Mouse (Mus musculus): ENCODE results near the gene Hfe.

Hfe gene

DNA sequence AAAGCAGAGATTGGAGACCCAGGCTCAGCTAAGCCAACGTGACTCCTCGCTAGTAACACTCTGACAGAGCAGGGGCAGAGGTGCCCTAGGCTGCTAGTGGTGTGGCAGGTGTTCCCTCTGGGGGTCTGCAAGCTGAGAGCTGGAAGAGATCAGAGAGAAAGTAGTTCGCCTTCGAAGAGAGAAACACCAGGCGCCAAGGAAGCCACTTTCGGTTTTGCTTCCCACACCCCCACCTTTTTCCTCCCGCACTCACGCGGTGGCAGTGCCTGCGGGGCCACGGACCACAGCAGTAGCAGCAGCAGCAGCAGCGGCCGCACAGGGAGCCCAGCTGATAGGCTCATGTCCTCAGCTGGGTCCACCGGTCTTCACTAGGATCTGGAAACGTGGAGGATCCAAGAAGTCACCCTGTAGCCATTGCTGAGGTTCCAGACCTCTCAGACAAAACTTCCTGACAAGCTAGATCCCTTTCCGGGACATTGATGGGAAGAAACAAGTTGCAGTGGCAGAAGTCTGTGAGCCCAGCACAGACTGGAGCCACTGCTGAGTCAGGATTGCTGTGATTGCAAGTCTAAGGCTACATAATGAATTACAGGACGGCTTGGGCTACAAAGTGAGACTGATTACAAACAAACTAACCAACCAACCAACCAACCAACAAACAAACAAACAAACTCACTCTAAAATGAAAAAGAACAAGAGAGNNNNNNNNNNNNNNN, at the start of gene Hfe:
Gene Hfe (minus strand): TSS at position 481 of the 716 bp plus-strand sequence.
- DNase-seq (ENCODE audit: low spot score in 2 of 2), result peak; percentile 67 to 68

DNA sequence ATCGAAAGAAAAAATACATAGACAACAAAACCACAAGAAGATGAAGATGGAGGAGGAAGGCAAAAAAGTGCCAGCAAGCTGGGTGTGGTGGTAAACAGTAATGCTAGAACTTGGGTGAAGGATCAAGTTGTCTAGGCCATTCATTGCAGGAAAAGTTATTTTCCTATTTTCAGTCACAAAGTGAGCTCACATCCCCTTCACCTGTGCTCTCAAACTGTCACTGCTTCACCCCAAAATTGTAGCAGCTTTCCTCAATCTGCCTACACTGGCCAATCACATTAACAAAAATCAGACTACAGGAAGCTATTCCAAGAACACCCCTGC, 49.2 kb upstream of the Hfe start:
- DNase-seq (ENCODE audit: low spot score in 2 of 2), result no peak

DNA sequence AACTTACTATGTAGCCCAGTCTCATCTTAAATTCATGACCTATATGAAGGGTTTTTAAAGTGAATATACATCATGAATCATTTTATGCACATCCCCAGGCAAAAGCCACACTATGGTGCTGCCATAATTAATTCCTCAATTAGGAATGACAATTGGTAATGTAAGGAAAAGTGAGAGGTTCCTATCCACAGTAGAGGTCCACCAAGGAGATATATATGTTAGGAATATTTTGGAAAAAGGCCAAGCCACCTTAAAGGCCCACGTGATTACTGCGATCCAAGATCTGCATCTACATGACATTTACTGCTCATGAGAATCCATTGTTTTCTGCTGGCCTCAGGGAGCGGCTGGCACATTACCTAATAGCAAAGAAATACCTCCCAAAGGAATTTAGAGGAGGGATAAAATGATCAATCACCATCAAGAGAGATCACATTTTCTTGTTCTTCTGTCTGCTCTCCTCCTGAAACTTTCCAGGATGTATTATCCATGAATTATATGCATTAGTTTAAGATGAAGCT, 48.7 kb upstream of the Hfe start:
- DNase-seq (ENCODE audit: low spot score in 2 of 2), result no peak

DNA sequence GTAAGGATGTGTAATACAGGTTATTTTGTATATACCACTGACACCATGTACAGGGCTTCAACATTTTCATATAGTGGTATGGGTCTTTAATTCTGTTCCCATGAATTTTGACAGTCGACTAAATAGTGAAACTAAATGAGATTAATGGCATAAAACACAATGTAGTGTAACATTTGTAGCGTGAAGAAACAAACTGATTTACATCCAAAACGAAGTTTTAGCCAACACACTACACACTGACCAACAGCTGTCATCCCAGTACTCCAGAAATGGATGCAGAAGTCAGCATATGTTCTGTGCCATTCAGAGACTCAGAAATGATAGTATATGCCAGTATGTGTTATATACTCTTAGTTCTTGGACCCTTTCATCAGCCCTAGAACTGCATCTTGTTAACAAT, 47.3 kb upstream of the Hfe start:
- no peak for DNase-seq (ENCODE audit: low spot score in 2 of 2)

DNA sequence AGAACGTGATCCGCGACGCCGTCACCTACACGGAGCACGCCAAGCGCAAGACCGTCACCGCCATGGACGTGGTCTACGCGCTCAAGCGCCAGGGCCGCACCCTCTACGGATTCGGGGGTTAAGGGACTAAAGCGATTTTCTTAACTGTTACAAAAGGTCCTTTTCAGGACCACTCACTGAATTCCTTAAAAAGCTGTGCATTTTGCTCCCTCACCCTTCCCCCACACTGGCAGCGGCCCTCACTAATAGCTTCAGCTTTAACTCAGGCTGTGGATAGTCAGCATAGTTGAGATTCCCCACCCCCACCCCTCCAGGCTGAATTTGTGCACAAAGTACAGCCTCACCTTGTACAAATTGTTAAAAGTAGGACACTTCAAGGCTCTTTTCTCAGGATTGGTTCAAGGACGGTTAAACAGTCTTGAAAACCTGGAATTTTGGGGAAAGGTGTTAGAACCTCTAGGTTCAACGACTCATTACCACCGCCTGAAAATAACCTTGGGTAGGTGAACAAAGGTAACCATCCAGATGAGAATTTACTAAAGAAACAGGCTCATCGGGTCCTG, 46.6 kb upstream of the Hfe start:
- DNase-seq (ENCODE audit: low spot score in 2 of 2), result no peak

DNA sequence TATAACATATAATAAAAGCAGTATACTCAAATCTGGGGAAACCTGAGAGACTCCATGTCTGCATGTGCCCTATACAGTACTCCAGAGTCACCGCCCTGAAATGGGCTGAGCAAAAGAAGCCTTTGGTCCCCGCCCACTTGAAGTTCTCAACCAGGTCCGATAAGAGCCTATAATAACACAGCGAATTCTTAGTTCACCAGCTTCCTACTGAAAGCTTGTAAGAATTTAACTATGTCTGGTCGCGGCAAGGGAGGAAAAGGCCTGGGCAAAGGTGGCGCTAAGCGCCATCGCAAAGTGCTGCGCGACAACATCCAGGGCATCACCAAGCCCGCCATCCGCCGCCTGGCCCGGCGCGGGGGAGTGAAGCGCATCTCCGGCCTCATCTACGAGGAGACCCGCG, 46.1 kb upstream of the Hfe start, which contains the start of gene Hist1h4b:
Gene Hist1h4b (plus strand): TSS at position 224 of the 400 bp plus-strand sequence.
- peak; percentile 83 to 86 for DNase-seq (ENCODE audit: low spot score in 2 of 2)

DNA sequence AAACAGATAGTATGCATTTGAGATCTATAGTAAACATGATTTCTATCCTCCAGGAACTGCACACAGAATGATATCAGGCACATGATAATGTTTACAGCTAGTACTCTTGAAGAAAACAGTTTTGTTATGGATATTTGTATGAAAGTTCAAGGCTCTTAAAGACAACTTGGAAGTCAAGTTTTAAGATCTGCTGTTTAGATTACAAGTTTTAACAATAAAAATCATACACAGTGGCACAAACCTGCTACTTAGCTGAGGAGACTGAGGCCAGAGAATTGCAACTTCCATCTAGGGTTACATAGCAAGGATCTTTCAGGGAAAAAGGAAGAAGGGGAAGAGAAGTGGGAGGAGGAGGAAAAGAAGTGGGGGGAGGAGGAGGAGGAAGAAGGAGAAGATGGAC, 44.3 kb upstream of the Hfe start:
- DNase-seq (ENCODE audit: low spot score in 2 of 2), result no peak

DNA sequence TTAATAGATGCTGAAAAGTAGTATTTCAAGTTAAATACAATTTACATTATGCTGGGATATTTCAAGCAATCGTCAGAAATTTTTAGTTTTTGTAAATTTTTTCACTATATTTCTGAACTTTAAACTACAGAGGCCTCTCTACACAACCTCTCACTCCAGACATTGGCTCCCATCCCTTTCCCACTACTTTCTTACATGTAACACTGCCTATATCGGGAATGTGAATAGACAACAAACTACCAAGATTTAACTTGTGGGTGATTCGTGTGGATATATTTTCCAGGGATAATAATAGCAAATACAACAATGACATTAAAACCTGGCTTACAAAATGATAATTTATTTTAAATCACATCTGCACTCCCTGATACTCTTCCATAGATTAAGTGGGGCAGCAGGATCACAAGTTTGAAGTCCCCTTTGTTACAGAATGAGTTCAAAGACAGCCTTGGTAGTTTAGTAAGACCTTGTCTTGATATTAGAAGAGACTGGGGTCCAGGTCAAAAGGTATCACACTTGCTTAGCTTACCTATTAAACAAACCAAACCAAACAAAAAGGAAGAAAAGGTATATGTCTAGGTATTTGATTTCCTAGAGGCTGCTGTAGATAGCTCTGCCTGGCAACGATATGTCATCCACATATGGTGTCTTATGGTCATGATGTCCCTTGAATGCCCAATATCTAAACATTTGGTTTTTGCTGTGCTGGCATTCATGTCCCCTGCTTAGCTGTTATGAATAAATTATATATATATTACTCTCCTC, 42.8 kb upstream of the Hfe start:
- no peak for DNase-seq (ENCODE audit: low spot score in 2 of 2)

DNA sequence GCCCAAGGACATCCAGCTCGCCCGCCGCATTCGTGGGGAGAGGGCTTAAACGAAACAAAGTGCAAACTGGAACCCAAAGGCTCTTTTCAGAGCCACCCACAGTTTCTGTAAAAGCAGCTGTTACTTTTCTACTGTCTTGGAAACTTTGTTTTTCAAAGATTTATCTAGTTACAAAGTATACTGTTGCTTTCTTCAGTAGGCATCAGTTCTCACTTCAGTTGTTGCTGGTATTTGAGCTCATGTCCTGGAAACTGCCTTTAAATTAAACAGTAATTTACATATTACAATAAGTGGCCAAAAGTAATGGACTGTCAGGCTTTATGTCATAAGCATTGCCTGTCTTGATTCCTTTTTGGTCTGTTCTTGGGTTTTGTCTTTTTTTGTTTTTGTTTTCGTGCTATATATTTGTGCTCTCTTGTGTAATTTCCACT, 42.1 kb upstream of the Hfe start:
- no peak for DNase-seq (ENCODE audit: low spot score in 2 of 2)

DNA sequence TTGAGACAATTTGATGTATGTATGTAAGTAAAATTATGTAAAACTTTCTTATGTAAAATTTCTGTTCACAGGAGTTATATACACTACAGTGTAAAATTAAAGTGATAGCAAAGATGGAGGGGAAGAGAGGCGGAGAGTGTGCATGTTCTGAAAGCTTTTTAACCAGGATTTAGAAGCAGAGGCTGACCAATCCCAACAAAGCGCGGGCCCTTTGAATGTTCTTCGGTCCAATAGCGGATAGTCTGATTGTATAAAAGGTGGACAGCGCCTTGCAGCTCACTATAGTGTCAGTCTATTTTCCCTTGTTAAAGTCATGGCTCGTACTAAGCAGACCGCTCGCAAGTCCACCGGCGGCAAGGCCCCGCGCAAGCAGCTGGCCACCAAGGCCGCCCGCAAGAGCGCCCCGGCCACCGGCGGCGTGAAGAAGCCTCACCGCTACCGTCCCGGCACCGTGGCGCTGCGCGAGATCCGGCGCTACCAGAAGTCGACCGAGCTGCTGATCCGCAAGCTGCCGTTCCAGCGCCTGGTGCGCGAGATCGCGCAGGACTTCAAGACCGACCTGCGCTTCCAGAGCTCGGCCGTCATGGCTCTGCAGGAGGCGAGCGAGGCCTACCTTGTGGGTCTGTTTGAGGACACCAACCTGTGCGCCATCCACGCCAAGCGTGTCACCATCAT, 41.5 kb upstream of the Hfe start, which contains the start of gene Hist1h3b:
Gene Hist1h3b (plus strand): TSS at position 201 of the 675 bp plus-strand sequence.
- peak; percentile 49 to 73 for DNase-seq (ENCODE audit: low spot score in 2 of 2)

DNA sequence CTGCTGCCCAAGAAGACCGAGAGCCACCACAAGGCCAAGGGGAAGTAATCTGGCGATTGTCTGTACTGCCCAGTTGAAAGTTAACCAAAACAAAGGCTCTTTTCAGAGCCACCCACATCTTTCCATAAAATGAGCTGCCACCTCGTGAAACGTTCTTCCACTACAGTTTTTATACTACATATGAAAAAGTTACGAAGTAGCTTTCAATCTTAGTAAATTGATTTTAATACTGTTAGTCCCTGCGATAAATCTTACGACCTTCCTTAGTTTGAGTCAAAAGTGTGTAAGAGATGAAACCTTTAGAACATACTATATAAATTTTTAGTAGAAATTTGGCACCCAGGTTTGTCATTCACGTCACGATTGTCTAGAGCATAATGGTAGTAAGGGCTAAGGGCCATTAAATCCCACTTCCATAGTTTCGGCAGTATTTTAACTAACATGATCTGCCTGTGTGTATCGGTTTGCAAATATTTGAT, 40.9 kb upstream of the Hfe start:
- DNase-seq (ENCODE audit: low spot score in 2 of 2), result no peak

DNA sequence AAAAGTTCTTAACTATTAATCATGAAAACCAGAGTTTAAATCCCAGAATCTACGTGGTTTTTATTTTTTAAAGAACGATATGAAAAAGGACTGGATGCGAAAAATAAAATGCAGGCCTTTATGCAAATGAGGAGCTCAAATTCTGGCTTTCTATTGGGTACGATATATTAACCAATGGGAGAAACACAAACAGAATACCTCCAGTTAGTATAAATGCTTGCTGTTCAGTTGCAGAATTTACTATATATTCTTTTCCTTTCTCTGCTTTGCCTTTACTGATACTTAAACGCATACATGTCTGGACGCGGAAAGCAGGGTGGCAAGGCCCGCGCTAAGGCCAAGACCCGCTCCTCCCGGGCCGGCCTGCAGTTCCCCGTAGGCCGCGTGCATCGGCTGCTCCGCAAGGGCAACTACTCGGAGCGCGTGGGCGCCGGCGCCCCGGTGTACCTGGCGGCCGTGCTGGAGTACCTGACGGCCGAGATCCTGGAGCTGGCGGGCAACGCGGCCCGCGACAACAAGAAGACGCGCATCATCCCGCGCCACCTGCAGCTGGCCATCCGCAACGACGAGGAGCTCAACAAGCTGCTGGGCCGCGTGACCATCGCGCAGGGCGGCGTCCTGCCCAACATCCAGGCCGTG, 40.3 kb upstream of the Hfe start, which contains the start of gene Hist1h2ab:
Gene Hist1h2ab (plus strand): TSS at position 288 of the 639 bp plus-strand sequence.
- DNase-seq (ENCODE audit: low spot score in 2 of 2), result peak in 1 of 2 experiments; percentile 51

DNA sequence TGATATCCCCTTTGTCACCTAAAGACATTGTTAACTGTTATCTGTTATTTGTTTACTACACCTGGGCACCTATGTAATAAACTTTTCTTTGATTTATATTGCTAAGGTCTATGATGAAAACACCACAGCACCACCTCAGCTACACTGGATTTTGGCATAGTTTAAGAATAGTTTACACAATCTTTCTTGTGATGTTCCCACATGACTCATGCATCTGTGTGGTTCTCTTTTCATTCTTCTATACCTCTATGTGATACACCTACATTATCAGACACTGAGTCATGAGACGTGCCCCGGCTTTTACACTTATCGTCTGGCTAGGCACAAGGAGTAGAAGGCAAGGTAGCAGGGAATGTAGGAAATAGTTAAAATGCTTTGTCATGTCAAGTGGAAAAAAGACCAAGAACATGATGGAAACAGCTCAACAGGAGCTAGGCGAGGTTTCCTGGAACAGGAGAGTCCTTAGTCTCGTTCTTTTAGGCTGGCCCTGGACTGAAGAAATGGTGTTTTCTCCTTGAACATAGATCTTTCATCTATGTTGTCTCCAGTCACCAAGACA, 39.0 kb upstream of the Hfe start:
- DNase-seq (ENCODE audit: low spot score in 2 of 2), result no peak

DNA sequence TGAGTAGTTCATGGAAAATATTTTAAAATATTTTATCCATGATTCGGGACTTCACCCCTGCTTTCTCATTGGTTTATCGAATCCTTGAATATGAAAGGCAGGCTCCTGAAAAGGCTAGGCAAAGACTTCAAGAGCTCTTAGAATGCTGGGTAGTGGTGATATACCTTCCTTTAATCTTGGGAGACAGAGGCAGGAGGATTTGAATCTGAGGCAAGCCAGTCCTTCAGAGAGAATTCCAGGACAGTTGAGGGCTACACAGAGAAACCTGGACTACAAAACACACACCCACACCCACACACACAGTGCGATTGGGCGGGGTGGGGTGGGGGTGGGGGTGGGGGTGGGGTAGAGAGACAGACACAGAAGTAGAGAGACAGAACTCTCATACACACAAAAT, 37.2 kb upstream of the Hfe start:
- DNase-seq (ENCODE audit: low spot score in 2 of 2), result no peak

DNA sequence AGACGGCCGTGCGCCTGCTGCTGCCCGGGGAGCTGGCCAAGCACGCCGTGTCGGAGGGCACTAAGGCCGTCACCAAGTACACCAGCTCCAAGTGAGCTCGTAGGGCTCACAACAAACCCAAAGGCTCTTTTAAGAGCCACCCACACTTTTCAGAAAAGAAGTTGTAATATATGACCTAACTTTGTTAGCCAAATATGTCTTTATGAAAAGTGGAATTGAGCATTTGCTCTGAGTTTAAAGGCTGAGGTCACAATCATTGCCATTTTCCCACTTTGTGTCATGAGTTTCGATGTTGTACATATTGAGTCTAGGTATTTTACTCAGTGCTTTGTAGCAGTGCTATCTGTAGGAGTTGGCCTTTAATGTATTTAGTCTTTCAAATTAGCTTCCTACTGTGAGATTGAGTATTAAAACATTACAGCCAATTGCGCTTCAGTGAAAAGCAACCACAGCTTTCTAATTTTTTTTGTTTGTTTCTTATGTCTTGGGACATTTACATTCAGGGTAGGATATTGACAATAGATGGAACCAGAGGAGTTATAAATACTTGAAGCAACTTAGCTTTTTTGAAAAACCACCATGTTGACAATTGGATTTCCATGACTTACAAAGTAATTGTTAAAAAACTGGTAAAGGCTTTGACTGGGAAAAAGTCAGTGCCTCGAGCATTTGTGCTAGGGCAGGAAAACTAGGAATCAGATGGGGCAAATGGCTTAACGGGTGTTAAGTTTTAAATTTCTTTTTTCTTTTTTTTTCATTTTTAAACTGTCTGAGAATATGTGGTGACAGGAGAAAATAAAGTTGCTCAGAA, 36.6 kb upstream of the Hfe start:
- no peak for DNase-seq (ENCODE audit: low spot score in 2 of 2)

DNA sequence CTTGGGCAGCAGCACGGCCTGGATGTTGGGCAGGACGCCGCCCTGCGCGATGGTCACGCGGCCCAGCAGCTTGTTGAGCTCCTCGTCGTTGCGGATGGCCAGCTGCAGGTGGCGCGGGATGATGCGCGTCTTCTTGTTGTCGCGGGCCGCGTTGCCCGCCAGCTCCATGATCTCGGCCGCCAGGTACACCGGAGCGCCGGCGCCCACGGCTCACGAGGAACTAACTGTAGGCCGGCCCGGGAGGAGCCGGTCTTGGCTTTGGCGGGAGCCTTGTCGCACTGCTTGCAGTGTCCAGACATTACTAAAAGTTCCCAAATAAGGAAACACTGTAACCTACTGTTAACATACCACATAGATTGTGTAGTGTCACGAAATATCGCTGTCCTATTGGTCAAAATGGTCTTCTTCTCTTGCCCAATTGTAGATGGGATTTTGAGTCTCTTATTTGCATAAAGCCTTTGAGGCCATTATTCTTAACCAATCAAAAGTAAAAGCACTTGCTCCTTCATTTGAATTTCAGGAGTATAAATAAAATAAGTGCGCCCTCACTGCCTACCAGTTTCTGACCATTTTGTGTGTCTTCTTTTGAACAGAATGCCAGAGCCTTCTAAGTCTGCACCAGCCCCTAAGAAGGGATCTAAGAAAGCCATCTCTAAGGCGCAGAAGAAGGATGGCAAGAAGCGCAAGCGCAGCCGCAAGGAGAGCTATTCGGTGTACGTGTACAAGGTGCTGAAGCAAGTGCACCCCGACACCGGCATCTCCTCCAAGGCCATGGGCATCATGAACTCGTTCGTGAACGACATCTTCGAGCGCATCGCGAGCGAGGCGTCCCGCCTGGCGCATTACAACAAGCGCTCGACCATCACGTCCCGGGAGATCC, 35.8 kb upstream of the Hfe start, which contains the start of gene Hist1h2bb:
Gene Hist1h2bb (plus strand): TSS at position 534 of the 880 bp plus-strand sequence.
- DNase-seq (ENCODE audit: low spot score in 2 of 2), result peak; percentile 88 to 95

DNA sequence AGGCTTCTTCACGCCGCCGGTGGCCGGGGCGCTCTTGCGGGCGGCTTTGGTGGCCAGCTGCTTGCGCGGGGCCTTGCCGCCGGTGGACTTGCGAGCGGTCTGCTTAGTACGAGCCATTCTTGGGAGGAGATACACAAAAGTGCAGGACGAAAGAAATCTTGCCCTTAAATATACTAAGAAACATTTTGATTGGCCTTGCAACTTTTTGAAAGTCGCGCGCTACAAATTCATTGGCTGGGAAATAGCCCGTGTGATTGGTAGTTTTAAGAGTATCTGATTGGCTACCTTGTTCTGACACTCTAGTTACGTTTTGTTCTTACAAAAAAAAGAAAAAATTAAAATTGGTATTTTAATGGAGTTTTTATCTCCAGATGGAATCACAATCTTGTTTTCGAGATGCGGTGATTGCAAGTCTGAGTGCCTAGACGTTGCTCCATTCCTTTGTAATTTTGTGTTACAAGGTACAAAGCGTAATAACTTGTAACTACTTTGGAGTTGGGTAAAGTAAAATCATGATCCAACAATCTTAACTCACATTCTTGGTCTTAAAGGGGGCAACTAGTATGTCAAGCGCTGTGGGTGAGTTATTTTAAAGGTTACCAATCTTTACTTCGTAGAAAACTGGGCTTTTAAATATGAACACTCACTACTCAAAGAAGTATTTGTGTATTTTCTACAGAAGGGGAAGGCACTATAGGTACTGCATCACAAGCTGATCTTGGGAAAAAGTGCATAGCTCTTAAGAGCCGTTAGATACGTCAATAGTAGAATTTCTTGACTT, 34.9 kb upstream of the Hfe start, which contains the start of gene Hist1h3c:
Gene Hist1h3c (minus strand): TSS at position 222 of the 781 bp plus-strand sequence.
- DNase-seq (ENCODE audit: low spot score in 2 of 2), result peak; percentile 75 to 83

All from heart, adult 9 months (tissue).